Mouse (Mus musculus): ENCODE measurements around the gene C1s2.
"Not testable (repeated sequence)": the region's sequence is repeated elsewhere in the genome, so short reads cannot be mapped to it uniquely, and the experiment has no call there.

C1s2 gene

DNA sequence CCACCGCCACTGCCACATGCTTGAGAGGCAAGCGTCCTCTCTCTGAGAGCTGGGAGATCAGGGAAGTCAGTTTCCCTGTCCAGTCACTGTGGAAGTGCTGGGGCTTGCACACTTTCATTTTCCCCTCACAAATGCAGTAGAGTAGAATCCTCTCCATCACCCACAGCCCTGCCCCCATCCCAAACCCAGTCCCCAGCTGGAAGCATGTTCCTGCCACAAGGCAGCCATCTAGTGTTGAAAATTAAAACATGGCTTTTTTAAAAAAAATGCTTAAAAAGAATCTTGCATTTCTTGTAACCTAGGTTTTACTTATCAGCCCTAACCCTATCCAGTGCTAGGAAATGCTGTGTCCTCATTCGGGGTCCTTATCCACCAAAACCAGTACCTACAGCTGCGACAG lies 4.2 kb upstream of the C1s2 start:
- DNase-seq (ENCODE audit: low spot score): no peak

DNA sequence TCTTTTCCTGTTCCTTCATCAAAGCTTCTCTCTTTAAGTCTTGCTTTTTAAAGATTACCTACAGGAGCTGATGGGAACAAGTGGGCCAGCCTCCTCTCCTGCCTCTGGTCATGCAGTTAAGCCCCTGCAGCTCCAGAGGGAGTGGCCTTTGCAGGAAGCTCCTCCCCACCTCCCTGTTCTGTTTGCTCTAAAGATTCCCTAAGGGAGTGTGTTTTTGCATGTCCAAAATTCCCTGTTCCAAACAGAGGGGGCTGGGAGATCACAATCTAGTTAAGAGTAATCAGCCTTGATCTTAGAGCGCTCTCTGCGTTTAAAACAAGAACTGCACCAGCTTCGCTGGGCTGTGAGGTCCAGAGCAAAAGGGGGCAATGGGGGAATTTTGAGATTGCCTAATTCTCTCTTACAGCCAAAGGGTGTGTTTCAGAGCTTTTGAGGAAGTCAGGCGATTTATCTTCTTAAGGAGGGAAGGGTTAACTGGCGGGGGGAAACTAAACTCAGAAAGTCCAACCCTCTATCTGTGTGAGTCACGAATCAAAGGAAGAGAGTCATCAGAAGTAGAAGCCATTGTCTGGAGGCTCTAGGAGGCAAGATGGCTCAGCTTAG lies 1.1 kb upstream of the C1s2 start:
- DNase-seq (ENCODE audit: low spot score): not testable (repeated sequence)

DNA sequence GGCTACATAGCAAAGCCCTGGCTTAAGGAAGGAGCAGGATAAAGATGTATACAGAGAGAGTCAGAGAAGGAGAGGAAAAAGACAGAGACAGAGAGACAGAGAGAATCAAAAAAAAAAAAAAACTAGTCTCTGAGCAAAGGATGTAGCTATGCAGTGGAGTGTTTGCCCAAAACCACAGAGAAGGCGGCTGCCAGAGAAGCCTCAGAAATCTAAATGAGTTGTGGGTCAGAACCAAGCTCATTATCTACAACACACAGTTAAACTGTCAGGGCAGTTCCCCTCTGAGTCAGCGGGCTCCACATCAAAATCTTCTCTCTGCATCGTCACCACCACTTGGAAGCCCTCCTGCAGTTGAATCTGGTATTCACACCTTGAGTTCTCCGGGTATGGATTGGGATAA lies 5.1 kb downstream of the C1s2 start:
- no peak for DNase-seq (ENCODE audit: low spot score)

DNA sequence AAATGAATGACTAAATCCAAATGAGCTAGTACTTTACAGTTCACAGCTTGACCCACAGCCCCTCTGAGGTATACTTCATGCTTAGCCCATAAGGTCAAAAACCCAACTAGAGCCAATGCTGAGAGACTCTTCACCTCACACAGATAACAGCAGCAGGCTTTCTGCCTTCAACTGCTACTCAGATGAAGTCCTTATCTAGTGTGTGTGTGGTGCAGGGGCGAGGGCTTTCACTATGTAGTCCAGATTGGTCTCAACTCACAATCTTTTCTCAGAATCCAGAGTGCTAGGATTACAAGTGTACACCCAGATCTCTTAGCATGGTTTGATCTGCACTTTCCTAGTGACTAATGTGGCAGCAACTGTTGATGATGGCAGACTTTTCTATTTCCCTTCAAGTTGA lies 9.7 kb downstream of the C1s2 start:
- DNase-seq (ENCODE audit: low spot score): not testable (repeated sequence)

DNA sequence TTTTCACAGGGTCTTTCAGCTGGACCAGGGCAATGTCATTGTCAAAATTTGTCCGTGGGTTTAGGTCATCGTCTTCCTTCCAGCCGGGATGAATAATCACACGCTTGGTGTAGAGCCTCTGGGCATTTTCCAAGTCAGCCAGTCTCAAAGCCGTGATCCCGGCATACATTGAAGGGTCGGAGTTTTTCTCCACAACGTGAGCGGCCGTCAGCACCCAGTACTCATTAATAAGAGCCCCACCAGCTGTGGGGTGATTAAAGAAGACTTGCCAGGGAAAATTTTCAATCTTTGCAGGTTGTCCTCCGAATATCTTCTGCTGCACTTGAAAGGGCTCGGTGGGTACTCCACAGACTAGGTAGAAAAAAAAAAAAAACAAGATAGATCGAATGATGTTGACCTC lies 10.3 kb downstream of the C1s2 start:
- DNase-seq (ENCODE audit: low spot score): no peak

DNA sequence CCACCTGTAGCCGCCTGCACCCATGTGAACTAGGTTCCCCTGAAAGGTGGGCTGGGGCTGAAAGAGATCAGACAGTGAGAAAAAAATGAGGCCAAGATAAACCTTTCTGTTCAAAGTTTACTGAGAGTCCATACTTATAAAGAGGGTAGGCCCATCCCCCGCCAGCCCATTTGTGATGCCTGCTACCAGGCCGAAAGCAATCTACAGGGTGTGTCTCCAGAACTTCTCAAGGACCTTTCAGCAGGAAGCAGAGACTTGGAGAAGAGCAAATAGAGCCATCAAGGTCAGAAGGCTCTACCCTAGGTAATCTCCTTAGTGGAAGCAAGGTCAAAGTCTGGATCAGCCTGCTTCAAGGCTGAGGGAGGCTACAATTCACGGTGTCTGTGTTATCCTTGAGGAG lies 33.9 kb downstream of the C1s2 start:
- DNase-seq (ENCODE audit: low spot score): no peak

DNA sequence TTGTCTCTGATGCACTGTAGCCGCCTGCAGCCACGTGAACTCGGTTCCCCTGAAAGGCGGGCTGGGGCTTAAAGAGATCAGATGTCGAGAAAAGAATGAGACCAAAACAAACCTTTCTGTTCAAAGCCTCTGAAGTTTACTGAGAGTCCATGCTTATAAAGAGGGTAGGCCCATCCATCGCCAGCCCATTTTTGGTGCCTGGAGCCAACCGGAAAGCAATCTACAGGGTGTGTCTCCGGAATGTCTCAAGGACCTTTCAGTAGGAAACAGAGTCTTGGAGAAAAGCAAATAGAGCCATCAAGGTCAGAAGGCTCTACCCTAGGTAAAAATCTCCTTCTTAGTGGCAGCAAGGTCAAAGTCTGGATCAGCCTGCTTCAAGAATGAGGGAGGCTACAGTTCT lies 42.8 kb downstream of the C1s2 start:
- DNase-seq (ENCODE audit: low spot score): no peak

DNA sequence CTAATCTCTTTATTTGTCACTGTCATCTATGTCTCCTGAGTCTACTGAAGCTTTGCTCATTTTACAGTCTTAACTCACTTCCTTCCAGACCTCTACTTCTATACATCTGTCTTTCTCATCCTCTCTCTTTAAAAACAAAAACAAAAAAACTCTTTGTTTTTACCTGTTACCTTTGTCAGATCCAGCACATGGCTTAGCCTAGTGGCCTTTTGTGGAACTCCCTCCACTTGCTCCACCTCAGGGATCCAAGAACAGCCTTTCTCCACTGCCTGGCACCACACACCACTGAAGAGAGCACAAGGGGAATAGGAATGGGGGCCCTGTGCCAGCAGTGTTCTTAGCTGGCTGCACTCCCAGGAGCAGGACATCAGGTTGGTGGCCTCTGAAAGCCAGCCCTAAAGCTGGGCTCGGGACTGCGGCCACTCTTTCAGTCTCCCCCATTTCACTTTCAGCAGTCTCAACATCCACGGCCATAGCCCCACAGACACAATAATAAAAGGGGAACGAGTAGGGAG lies 43.6 kb downstream of the C1s2 start:
- DNase-seq (ENCODE audit: low spot score): no peak

DNA sequence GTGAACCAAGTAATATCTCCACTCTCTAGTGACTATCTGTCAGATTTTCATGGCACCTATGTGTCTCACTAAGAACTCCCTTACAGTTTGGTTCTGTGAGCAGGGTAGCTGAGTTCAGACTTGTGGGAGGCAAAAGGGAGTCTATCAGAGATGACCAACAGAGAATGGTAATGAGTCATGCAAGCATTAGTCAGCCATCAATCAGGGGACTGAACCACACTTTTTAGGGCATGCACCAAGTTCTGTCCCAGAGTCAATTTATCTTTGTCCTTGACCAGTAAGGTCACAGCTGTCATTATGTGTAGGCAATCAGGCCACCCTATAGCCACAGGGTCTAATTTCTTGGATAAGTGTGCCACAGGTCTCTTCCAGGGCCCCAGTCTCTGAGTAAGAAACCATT lies 47.1 kb downstream of the C1s2 start:
- no peak for DNase-seq (ENCODE audit: low spot score)

DNA sequence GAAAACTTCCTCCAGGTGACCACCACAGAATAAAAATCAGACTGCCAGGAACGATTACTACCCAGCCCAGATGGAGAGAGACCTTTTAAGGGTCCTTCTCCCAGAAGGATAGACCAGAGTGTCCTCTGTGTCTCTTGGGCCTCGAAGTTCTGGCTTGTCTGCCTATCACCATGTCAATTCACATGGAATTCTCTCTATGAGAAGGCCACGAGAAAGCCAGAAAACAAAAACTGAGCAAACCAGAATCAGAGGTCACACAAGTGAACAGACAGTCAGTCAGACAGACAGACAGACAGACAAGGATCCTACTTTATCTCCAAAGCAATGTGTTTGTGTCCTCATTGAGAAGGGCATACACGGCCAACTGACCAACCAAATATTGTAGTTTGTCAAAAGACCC lies 49.6 kb downstream of the C1s2 start:
- no peak for DNase-seq (ENCODE audit: low spot score)

DNA sequence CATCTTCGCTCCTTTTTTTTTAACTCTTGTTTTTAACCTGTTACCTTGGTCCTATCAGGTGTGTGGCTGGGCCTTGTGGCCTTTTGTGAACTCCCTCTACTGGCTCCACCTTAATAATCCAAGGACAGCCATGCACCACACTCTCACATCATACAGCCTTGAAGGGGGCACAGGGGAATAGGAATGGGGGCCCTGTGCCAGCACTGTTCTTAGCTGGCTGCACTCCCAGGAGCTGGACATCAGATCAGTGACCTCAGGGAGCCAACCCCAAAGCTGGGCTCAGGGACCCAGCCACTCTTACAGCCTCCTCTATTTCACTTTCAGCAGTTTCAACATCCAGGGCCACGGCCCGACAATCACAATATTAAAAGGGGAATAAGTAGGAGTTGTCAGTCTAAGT lies 50.1 kb downstream of the C1s2 start:
- no peak for DNase-seq (ENCODE audit: low spot score)

DNA sequence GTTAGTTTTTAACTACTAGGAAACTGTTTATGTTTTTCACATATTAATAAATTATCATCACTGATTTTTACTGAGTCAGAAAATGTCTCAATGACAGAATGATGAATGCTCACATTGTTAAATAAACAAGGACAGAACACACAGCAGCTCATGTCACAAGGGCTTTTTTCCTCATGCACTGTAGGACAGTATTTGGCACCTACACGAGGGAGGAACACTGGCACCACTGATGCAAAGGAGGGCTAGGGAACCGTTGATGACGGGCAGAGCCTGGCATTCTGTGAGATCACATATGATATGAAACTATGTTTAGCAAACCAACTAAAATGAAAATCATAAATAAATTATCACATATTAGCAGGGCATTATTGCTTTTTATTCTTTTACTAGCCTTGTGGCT lies 51.0 kb downstream of the C1s2 start:
- no peak for DNase-seq (ENCODE audit: low spot score)

DNA sequence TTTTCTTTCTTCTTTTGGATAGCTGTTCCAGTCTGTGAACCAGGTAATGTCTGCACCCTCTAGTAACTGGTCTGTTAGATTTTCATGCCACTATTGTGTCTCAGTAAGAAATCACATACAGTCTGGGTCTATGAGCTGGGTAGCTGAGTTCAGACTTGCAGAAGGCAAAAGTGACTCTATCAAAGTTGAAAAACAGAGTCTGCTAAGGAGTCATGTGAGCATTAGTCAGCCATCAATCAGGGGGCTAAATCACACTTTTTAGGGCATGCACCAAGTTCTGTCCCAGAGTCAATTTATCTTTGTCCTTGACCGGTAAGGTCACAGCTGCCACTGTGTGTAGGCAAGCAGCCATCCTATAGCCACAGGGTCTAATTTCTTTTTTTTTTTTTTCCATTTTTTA lies 53.7 kb downstream of the C1s2 start:
- no peak for DNase-seq (ENCODE audit: low spot score)

DNA sequence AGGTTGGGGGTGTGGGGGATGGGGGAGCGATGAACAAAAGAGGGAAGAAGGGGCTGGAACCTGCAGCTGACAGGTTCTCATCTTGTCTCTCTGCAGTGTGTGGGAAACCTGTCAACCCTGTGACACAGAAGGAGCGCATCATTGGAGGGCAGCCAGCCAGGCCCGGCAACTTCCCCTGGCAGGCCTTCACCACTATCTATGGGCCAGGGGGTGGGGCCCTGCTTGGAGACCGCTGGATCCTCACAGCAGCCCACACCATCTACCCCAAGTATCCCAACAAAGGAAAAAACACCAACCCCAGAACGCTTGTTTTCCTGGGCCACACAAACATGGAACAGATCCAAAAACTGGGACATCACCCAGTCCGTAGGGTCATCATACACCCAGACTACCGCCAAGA lies 55.7 kb downstream of the C1s2 start:
- not testable (repeated sequence) for DNase-seq (ENCODE audit: low spot score)

DNA sequence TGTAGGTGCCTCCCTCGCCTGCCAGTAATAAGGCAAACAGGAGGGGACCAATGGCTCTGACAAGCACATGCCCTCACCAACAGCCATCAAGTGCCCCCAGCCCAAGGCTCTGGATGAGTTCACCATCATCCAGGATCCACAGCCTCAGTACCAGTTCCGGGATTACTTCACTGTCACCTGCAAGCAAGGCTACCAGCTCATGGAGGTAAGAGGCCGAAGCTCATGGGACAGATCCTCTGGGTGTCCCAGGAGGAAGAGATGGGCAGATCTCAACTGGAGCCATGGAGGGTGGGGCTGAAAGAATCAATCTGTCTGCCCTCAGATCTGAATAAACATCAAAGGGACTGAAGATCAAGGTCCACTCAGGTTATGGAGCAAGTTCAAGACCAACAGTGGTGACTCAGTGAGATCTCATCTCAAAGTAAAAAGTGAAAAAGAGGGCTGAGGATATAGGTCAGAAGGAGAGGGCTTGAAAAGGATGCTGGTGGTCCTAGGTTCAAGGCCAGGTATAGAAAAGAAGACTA lies 60.7 kb downstream of the C1s2 start:
- not testable (repeated sequence) for DNase-seq (ENCODE audit: low spot score)
